Mouse (Mus musculus): ENCODE data around the gene Tmod3.

- TF ChIP-seq CTCF (IDR thresholded peaks at IDR 0.05; ENCODE audit: control insufficient read depth, insufficient read depth, insufficient read length) (no peak), MAX (IDR thresholded peaks at IDR 0.05) (no peak), USF1 (IDR thresholded peaks at IDR 0.05; ENCODE audit: low read depth) (no peak)
These were observed 8.9 kb upstream of the Tmod3 start for GRCm38 (mm10) chr9:75568399-75568798.

Data from C2C12 (cell line).